Mouse (Mus musculus) embryo, embryonic 10 days (tissue): ENCODE data around the gene Ptprm.

Experiments
- DNase-seq: peaks from one replicate; pipeline ENCODE4 v3.0.0-alpha.2; 2015; ENCODE audit warnings: low spot score

Gene Ptprm

DNA sequence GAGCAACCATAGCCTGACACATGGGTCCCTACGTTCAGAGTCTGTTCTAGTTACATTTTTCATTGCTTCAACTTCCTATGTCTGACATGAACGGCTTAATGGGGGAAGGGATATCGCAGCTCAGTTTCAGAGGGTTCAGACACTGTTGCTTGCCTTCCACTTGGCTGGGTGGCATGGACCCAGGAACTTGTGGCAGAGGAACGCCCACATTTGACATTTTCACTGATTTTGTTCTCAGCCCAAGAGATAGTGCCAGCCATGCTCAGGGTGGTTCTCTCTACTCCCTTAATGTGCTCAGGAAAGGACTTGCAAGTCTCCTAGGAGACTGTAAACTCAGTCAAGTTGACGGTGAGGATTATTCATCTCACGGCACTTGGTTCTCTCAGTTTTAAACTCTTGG, 588.1 kb downstream of the Ptprm start:
- DNase-seq: no peak

DNA sequence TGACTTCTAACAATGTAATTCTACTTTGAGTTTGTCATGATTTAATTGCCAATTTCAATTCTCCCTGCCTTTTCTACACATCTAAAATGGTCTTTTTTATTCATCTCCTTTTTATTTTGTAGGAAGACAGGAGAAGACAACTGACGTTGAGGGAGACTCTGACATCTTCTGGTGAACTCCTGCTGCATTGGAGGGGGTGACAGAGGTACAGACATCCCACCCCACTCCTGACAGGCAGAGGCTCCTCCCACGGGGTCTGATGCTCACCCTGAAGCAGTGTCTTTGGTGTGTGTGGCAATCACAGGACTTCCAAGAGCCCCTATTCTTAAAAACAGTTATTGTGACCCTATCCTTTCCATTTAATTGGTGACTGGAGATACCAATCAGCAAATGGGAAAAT, 589.8 kb downstream of the Ptprm start:
- no peak for DNase-seq

DNA sequence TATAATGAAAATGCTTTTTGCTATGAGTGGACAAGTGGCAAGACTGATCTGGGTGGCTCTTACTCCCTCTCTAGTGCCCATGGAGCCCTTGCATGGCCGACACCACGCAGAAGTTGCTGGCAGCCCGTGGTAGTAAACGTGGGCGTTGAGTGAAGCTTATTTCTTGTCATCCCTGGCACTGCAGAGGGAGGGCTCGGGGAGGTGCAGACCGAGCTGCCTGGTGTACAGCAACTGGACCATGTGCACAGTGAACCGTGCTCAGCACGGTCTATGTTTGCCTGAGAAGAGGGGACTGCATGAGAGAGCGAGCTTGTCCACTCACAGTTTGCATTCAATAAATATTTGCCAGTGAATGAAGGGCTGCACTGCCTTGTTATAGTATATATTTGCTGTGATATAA, 591.5 kb downstream of the Ptprm start:
- DNase-seq: no peak

DNA sequence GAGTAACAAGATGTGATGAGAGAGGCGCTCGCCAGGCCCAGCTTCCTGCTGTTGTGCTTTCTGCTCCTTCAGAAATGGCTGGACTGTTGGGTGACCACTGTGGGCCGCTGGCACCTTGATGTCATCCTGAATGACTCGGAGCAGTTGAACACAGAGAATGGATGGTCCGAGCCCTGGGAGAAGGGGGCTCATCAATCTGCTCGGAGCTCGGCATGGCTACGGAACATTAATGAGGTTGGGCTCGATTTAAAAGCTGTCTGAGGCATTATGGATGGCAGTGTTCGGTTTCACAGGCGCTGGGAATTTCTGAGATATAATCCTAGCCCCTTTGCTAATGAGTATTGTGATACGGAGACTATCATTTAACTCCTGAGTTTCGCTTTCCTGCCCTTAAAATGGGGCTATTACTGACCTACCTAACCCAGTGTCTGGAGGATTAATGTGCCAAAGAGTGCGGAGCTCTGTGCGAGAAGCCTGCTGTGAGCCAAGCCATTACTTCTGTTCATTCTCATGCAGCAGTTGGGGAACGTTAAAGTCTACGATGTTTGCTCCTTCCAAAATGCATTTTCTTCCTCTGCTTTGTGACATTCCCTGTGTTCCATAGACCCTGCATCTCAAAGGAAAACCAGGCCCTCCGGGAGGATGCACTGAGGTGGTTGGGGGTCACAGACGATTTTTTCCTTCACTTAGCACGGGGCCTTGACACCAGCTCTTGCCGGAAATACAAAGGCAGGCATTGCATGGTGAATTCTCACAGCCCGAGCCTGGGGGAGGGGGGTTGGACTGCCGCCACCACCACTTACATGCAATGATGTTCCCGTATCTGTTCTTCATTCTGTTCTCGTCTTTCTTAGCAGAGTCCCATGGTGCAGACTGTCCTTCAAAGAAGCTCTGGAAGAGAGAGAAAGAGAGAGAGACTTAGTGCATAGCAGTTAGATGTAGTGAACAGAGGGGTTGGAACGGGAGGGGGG, 592.6 kb downstream of the Ptprm start:
- DNase-seq: peak; percentile 35

DNA sequence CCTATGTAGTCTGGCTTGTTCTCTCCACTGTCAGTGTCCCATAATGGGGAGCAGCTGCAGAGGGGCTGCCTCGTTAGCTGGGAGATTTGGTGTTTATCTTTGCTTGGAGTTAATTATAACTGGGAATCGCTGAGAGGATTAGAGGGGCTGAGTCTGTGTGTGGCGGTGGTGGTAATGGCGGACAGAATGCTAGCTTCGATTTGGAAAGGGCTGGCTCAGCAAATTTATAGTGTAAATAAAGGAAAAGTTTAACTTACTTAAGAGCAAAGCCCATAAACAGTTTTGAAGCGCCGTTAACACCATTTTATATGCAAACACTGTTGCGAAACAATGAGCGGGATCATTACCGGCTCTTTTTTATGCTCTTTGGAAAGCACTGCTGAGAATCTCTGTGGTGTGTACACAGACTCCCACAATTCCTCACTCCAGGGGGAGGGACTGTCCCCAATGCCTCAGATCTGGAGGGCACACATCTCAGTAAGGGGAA, 597.2 kb downstream of the Ptprm start:
- DNase-seq: peak; percentile 34

DNA sequence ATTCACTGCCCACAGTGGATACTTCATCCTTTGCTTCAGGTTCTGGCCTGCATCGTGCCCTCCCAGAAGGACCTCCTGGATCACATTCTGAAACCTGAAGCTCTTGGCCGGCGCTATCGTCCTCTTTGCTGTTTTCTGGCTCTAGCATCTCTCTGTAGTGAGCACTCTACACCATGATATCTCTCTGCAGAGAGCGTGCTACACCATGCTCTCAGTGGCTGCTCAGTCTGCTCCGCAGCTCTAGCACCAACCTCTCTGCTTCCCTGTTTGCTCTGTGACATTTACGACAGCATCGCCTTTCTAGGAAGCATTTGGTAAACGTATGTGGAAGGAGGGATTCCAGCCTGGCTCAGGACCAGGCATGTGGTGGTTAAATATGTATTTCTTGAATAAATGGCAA, 597.8 kb downstream of the Ptprm start:
- no peak for DNase-seq

DNA sequence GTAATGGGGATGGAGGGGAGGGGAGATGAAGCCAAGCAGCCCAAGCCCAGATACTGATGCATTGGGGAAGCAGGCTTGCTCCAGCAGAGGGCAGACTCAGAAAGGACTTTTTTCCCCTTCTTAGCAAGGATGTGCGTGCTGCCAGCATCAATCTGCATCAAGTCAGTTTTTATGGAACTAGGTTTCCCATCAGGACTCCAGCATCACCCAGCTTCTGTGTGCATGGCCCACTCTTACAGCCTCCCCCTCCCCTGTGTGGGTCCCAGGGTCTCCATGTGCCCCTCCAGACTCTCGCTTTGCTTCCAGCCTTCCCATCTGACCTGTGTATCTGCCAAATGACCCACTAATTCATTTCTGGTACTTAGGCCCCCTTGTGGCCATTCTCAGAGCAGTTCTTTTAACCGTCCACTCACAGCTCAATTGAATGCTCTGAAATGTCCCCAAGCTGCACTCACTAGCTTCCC, 599.0 kb downstream of the Ptprm start:
- peak; percentile 83 for DNase-seq

DNA sequence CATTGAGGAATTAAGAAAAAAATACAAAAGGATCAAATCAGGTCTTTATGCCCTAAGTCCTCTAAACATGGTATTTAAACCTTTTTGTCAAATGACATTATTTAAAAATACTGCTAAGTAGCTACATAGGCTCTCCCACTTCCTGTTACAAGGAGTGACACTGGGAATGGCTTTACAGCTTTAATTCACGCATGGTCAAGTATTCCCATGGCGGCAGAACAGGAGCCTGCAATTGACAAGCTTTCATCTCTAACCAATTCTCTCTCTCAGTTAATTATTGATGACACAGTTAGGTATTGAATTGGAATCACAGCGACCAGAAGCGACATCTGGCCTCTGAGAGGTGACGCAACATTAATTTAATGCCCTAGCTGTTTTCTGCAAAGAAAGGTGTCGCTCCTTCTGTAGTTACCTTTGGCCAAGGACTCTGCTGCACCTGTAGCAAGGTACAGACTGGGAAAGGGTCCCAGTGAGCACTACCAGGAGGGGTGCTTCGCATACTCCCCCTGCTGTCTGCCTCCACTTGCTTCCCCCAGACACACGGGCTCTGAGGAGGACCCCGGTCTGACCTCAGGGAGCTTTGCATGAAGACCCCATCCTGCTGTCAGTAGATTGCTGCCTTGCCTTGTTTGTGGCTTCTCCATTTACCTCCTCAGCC, 599.9 kb downstream of the Ptprm start:
- DNase-seq: no peak

DNA sequence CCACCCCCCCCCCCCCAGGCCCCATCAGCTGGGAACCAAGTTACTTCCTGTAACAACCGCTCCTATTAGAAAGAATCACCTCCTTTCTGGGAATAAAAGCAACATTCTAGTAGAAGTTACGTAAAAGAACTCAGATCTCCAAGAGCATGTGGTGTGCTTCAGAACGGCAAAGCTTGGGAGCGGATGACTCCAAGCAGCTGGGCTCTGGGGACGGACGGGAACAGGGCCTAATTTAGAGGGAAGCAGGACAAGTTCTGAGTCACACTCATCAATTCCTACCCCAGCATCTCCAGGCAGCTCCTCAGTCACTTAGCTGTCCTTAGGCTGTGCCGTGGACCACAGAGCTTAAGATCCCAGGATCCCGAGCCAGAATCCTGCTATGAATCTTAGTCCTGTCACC, 602.5 kb downstream of the Ptprm start:
- DNase-seq: no peak

DNA sequence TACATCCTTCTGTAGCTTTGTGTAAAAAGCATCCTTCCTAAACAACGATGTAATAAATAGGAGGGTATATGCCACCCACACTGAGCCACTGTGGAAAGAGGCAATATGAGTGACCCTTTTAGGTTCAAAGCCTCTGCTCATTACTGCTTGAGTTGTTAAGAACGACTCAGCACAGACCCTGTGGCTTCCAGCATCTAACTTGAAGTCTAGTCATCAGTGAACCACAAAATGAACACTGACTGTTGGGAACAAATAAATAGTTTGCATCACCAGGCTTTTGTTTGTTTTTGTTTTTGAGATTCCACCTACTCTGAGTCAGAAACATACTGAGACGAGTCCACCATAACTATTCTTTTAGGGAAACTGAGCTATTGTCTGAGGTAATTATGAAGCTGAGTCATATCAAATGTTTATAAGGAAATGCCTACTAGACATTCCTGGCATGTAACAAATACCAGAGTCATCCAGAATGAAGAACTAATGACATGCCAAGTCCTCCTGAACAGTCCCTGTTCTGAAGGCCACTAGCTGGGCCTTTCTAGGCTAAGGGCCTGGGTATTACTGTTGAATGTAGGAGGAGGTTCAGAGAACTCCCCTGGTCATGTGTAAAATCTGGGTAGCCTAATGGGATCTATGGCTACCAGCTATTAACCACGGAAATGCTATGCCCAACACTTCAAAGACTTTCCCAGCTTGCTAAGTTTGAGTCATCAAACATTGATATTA, 603.6 kb downstream of the Ptprm start:
- DNase-seq: no peak

DNA sequence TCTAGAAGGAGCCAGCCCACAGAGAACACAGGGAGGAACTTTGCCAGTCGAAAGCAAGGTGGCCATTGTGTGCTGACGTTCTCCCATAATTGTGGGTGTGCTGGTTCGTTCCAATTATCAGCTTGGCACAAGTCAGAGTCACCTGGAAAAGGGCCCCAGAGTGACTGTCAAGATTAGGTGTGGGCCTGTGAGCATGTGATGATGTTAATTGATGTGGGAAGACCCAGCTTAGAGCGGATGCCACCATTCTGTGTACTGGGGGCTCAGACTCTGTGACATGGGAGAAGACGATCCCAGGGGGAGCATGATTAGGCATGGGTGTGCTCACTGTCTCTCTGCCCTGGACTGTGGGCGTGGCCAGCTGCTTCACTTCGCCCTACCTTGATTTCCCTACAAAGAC, 604.3 kb downstream of the Ptprm start:
- DNase-seq: no peak

DNA sequence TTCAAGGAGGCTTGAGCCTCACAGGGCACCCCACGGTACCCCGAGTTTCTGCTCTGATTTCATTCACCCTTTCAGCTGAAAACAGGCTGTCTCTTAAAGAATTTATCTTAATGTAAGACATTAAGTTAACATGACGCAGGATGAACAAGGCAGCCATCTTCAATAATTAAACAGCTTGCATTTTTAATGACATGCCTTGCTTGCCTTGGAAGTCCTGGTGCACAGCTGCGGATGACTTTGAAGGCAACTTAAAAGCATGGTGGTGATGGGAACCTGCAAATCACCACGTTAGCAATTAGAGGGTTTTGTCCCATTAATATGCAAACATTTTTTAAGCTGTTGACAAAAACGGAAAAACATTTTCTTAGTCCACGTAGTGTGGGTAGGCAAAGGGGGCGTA, 607.8 kb downstream of the Ptprm start:
- DNase-seq: no peak

DNA sequence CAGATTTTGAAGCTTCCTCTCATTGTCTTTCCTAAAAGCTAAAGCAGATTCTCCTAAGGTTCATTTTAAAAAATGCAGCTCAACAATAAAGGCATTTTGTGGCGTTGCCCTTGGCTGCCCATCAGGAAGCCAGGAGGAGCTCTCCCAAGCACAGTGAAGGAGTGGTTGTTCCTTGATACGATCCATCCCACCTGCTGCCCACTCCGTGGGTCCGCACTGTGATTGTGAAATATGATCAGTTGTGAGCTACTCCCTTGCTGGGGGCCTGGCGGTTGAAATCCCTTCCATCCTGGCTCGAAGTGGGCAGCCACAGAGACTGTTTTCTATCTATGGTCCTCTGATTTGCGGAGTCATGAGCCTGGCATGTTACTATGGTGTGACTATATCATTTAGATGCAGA, 610.9 kb downstream of the Ptprm start:
- no peak for DNase-seq

DNA sequence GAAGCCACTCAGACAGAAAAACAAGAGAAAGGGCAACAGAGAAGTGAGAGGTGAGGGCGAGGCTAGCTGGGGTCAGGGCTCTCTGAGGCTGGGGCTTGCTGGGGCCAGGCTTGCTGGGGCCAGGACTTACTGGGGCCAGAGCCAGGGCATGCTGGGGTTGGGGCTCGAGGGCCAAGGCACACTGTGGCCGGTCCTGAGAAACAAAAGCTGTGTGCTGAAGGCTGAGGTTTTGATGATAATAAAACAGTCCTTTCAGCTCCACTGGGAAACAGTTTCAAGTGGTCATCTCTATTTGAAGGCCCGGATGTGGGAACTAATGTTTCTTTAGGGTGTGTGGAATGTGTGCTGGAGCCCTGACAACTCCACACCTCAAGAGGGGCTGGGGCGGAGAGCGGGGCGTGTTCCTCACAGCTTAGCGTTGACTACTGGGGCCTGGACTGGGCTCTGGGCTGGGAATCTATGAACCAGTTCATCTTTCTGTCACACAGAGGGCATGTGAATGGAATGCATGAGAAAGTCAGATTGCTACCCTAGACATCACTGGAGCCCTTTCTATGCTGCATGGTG, 615.4 kb downstream of the Ptprm start:
- DNase-seq: no peak

DNA sequence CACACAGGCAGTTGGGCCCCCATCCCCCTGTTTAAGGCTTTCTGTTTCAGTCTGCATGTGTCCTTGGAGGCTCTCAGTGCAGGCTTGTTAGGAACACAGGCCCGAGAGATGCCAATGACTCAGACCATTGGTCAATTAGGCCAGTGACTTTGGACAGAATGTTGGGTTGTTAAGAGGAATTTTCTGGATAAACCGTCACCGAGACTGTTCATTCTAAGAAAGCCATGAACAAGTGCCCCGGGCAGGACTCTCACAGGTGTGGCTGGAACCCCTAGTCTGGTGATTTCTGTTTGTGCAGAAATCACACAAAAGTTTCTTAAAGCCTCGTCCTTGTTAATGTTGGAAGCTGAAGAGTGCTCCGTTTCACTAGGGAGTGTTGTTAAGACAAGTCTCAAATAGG, 615.9 kb downstream of the Ptprm start:
- DNase-seq: no peak

DNA sequence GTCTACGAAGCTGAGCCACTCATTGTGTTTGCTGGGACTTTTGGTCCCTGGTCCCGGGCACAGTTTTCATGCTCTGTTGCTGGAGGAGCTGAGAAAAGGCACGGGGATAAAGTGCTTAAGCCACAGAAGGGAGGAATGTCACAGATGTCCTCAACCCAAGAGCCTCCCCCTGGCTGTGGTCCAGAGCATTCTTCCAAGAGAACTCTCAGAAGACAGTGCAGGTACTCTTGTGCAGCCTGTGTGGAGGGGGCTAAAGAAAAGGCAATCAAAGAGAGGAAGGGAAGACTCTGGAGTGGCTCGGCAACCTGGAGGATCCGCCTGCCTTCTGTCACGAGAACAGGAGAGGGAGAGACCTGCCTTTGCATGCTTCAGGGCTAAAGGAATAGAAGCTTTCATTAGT, 617.8 kb downstream of the Ptprm start:
- no peak for DNase-seq

DNA sequence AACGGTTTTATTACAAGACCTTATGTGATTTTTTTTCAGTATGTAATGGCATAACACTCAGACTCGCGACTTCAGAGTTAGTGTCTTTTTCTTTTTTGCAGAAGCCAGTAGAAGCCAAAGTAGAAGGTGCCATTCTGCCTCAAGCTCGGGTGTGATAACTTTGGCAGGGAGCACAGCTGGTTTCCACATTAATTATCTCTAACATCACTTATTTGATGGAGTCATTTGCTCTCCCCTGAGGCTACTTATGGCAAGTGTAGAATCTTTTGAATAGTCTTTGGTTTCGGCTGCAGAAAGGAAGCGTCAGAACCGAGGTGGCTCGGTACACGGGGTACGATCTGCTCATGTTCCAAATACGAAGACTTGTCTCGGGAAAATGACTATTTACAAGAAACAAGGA, 620.7 kb downstream of the Ptprm start:
- DNase-seq: no peak

DNA sequence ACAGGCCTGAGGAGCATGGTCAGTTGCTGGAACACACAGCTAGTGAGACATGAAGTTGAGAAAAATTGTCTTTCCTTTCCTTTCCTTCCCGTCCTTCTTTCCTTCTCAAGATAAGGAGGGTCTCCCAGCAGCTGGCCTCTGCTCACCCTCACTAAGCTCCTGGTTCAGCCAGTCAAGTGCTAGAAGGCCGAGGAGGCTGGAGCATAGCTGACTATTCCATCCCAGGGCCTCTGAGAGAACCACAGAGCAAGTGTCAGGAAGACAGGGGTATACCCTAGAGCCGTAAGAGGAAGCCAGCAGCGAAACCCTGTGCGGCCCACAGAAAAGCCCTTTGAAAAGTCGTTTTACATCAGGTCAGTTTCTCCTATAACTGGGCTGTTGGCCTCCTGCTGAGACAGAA, 624.3 kb downstream of the Ptprm start:
- no peak for DNase-seq

DNA sequence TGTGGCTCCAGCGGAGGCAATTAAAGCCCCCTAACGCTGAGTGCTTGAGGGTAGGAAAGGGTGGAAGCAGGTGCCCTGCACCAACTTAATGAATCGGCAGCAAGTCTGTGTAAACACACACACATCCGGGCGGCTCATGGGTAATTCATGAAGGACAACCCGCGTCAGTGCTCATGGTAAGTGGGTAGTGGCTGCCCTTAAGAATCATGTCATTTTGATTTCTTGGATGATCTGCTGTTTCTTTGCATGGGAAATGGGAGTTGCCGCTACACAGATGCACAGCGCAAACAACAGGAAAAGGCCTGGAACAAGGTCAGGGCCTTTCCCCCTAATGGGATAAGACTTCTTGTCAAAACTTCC, 633.3 kb downstream of the Ptprm start:
- DNase-seq: no peak

DNA sequence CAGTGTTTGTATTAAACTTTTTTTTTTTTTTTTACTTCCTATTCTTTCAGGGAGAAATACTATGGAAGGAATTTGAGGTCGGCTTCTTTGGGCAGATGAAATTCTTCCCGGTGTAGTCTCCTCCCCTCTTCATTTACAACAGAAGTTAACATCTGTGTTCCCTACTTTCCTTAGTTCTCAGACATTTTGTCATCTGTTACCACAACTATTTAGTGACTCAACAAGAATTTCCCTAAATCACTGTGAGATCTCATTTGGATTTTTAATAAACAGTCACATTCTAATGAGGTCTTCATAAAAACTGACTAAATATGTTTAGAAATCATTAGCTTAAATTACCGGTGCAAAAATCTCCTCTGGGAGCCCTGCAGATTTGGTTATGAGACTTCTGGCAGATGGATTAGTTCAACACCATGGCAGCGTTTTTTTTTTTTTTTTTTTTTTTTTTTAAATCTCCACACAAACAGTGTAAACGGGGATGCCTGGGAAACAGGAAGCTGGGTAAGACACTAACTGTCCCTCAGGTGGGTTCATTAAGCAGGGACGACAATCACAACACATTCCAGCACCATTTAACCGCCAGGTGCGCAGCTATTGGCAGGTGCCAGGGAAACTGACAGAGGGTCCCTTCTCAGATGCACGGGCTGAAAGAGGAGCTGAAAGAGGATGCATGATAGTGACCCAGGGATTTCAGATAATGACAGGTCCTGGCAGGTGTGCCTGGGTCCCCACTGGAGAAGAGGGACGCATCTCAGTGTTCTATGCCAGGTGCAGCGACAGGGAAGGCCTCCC, 633.9 kb downstream of the Ptprm start:
- DNase-seq: no peak

DNA sequence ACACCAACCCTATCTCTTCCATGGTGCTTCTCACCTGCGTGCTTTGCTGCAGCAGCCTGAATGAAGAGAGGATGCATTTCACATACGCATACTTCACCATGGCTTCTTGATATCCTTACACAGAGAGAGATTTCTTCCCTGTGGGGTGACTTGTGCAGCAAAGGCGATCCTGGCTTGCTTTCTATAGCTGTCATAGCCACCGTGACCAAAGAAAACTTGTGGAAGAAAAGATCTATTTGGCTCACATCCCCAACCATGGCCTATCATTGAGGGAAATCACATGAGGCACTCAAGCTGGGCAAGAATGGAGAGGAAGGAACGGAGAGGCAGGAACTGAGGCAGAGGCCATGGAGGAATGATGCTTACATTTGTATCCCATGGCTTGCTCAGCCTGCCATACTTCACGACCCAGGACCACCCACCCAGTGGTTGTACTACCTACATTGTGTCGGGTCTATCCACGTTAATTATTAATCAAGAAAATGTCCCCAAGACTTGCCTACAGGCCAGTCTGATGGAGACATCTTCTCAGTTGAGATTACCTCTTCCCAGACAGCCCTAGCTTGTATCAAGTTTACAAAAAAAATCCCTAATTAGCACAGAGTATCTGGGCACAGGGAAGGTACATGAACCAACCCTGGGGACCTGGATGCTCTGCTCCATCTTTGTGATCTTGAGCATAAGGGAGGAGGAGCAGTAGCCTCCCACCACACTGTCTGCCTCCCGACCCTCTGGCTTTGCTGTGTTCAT, 641.6 kb downstream of the Ptprm start:
- DNase-seq: no peak
